Mouse (Mus musculus): ENCODE results near the gene Evc2.

Gene Evc2

DNA sequence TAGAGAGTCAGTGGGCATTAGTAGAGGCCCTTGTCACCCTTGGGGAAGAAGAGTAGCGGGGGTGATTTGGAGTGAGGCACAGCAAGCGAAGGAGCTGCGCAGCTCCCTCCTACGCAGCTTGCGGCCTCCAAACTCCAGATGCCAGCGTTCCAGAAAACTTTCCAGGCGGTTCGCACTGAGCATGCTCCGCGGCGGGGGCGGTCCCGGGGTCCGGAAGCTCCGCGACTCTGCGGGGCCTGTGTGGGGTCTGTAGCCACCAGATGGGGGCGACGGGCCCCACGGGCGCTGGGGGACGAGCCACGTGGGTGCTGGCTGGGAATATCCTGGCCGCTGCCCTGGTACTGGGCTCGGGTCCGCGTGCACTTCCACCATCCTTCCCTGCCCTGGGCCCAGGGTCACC lies at the start of gene Evc2:
Gene Evc2, plus strand, starts transcription at position 212 of the 400 bp plus-strand sequence.
- peak; percentile 84 to 92 for DNase-seq (ENCODE audit: inconsistent age in 2 of 2, low spot score in 1 of 2)

DNA sequence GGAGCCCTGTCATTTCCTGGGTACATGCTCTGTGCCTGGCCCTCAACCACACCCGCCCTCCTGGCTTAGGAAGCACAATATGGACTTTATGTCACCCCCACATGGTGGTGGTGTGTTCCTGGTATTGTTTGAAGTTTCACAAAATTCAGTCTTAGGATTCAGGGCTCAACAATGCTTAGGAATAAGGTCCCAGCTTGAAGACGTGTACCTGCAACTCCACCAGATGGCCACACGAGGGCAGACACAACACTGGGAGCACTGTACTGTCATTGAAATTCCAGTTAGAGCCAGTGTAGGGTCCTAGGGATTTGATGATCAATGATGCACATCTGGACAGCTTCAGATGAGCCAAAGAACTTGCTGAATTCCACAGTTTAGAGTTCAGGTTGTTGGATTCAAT lies 49.1 kb upstream of the Evc2 start:
- DNase-seq (ENCODE audit: inconsistent age in 2 of 2, low spot score in 1 of 2), result peak in 1 of 2 experiments; percentile 71

DNA sequence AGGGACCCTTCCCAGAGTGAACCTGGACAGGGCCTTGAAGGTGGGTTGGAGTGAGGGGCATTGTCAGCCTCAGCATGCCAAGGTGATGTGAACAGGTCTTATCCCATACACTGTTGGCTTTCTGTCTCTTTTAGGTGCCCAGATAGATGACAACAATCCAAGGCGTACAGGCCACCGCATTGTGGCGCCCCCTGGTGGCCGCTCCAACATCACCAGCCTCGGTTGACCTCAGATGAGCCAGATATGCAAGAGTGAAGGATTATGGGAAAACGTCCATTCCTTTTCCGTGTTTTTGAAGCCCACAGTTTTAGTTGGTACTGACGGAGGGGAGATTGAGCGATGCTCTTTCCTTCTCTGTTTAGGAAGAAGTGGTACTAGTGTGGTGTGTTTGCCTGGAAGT lies 47.3 kb upstream of the Evc2 start:
- DNase-seq (ENCODE audit: inconsistent age in 2 of 2, low spot score in 1 of 2), result peak in 1 of 2 experiments; percentile 35

DNA sequence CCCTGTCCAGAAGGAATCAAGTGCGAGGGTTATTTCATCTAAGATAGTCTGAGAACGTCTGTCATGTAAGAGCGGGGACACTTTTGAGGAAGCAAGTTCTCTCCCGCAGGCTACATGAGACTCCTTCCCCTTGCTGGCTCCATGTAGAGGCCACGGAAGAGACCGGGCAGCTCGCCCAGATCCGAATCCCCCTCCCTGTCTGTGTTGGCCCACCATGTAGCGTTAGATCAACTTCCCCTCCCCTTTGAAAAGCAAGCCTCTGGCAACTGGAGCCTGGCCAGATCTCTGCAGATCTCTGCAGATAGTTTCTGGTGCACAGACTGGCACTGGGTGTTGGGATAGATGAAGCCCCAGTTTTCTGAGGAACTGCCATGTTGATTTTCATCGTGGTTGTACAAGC lies 41.6 kb upstream of the Evc2 start:
- DNase-seq (ENCODE audit: inconsistent age in 2 of 2, low spot score in 1 of 2), result no peak

DNA sequence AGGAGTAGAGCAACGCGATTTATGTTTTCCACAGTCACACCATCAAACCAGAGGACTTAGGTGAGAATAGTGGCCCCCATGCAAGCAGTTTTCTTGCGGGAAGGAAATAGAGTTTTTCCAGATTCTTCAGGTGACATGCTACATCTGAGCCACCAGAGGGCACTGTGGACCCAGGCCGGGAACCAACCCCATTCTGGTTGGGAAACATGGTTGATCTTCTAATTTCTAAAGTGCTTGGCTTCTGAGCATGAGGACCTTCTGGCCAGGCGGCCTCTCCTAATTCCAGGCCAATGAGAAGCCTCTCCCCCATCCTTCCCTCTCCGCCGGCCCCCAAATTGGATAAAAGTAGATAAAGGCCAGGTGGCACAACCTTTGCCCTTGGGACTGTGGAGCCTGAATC lies 39.9 kb upstream of the Evc2 start:
- peak; percentile 21 to 70 for DNase-seq (ENCODE audit: inconsistent age in 2 of 2, low spot score in 1 of 2)

DNA sequence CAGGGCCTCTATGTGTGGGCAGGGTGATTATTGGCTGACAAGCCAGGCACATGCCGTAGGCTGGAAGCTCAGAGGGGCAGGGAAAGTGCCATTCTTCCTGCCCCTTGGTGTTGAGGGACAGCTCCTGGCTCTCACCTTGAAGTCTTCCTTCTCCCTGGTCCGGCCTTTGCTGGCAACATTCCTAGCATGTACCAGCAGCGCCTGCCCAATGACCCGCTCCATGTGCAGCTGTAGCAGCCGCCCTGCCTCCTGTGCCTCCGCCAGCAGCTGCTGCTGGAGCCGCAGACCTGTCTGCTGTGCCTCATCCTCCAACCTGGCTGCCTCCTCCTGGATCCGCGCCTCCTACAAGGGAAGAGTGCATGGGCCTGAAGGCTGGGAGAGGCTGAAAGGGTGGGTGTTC lies 28.3 kb upstream of the Evc2 start:
- DNase-seq (ENCODE audit: inconsistent age in 2 of 2, low spot score in 1 of 2), result no peak

DNA sequence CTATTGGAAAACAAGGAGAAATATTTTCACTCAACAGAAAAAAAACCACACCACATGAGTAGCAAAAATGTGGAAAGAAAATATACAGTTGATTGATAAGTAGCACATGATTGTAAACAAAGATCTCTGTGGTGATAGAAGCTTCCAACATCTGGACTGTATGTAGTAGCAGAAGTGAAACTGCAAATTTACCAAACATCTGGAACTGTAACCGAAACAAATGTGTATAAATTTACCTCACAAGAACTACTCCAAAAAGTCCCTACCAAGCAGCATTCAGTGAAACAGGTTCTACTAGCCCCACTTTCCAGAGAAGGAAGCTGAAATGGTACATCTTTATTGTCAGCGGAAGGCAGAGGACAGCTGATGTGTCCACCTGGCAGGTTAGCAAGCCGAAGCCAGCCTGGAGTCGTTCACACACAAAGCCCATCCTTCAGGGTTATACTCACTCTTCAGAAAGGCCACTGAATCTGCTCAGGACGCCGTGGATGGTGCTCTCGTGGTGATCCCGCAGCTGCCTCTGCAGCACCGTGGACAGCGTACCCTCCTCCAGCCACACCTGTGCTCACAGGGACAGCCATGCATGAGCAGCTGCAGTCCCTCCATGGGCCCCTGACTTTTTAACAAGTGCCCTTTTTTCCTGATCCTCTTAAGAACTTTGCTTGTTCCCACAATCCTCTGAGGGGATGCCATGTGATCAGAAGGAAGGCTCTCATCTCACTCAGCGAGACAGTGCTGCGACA lies 25.1 kb upstream of the Evc2 start:
- DNase-seq (ENCODE audit: inconsistent age in 2 of 2, low spot score in 1 of 2), result no peak

DNA sequence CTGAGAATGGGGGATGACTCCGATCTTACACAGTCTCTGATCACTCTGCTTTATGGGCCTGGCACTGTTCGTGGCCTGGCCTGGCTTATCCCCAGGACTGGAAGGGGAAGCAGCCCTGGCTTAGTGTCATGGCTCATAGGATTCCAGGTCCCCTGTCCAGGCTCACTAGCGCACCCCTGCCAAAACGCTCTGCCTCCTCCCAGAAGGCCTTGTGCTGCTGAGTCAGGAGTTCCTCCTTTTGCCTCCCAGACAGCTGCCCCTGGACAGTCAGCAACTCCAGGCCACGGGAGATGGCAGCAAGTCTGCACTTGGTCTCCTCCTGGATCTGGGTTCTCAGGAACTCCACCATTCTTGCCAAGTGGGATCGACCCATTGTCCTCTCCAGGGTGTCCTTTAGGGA lies 19.6 kb upstream of the Evc2 start:
- no peak for DNase-seq (ENCODE audit: inconsistent age in 2 of 2, low spot score in 1 of 2)

DNA sequence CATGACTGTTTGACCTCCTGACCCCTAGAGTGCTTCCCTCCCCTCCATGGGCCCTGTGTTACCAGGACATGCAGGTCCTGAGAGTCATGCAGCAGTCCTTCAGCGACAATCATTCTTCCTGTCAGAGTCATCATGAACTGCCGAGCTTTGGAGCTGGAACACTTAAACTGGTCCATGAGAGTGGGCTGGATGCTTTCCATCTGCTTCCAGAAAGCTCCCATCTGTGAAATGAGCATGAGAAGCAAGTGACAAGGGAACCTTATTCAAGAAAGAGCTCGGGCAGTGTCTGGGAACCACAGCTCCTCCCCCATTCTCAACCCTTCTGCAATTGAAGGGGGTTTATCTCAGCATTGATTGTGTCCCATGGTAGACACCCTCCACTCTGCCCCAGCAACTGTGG lies 18.1 kb upstream of the Evc2 start:
- no peak for DNase-seq (ENCODE audit: inconsistent age in 2 of 2, low spot score in 1 of 2)

DNA sequence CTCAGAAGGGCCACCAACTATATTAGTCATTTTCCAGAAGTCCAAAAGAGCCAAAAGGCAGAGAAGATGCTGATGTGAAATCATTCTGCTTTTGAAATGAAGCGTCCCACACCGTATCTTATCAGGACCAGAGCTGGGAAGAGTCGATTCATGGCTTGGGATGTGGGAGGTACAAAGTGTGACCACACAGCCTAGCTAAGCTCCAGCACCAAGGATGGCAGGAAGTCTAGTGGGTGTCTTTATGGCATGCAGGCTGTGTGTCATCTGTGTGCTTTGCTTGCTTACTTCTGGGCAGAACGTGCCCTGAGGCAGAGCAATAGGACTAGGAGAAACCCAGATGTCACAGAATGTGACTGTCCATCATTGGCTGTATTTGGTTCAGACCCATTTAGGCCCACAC lies 17.5 kb upstream of the Evc2 start:
- DNase-seq (ENCODE audit: inconsistent age in 2 of 2, low spot score in 1 of 2), result no peak

DNA sequence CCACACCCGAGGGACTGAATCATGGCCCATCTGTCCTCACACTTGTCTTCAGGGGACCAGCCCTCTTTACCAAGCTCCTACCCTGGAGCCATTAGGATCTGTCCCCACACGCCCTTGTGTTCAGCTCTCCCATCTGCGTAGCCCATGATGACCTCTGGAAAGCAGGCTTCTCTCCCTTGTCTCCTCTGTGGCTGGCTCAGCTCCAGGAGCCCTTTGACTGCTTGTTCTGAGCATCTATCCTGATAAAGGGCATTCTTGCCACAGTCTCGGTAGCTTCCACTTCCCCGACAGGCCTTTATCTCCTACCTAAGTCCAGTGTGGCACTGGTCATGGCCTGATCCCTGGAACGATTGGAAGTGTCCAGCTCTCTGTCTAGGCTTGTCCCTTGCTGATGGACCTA lies 11.6 kb upstream of the Evc2 start:
- no peak for DNase-seq (ENCODE audit: inconsistent age in 2 of 2, low spot score in 1 of 2)

DNA sequence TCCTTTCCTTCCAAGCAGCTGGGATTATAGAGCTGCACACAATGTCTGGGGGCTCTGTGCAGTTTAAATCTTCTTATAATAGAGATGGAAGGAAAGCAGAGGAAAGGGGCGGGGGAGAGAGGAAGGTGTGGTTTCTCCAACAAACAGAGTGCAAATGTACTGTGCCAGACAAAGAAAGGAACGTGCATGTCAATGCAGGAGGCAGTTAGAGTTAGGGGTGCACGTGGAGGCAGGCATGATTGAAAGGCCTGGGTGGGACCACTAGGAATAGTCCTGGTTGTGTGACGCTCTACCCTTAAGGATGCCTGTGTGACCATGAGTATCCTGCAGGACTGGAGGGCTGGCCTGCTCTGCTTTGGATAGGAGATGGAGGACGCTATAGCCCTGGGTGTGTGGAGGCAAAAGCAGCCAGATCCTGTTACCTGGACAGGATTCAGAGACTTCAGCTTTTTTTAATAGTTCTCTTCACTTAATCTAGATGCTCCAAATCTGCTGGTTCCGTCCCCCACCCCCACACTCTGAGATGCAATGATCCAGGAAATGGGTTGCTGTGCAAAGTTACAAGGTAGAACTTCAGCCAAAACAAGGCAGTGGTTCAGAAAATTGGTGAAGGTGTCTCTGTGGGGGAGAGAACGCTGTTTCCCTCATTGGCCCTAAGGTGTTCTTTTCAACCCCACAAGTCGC lies 7.7 kb upstream of the Evc2 start:
- no peak for DNase-seq (ENCODE audit: inconsistent age in 2 of 2, low spot score in 1 of 2)

DNA sequence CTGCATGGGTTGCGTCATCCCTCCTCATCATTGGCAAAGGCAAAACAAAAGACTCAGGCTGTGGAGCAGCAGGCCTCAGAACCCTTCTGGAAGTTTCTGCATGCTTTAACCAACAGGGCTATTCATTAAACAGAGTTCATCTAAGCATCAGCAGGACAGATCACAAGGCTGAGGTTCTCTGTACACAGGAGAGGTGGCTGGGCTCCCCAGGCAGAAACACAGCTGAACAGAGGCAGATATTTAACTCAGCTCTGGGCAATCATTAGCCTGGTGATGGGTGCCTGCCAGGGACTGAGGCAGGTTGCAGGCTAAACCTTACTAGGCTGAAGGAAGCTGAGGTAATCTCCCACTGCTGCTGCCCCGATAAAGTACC lies 7.2 kb upstream of the Evc2 start:
- no peak for DNase-seq (ENCODE audit: inconsistent age in 2 of 2, low spot score in 1 of 2)

DNA sequence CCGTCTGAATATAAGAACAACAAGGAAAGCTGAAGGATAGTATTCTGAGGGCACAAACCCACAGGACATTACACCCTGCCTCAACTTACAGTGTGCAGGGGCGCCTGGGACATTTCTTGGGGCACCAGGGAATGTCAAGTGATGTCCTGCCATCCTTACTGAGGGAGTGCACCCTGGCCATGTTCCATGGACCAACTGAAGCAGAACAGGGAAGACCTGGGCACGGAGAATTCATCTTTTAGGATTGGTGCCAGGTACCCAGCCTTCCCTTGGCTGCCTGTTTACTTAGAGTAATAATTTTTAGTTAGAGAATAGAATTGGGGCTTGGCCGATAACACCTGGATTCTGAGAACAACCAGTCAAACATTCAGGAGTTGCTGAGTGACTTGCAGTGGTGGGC lies 6.2 kb upstream of the Evc2 start:
- no peak for DNase-seq (ENCODE audit: inconsistent age in 2 of 2, low spot score in 1 of 2)

DNA sequence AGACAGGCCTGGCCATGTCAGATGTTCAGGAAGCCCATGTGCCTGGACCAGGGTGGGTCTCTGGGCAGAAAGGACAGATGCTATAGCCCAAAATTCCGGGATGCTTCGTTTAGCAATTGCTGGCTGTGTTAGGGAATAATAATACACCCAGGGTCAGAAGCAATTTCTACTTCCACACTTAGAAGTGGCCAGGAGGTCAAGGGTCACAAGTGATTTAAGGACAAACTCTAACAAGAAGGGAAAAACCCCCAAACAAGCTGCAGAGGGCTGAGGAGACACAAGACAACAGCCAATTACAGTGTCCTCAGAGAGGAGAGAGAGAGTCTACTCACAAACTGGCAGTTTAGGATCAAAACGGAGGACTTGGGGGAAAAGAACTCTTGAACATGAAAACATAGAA lies 3.2 kb upstream of the Evc2 start:
- DNase-seq (ENCODE audit: inconsistent age in 2 of 2, low spot score in 1 of 2), result no peak

DNA sequence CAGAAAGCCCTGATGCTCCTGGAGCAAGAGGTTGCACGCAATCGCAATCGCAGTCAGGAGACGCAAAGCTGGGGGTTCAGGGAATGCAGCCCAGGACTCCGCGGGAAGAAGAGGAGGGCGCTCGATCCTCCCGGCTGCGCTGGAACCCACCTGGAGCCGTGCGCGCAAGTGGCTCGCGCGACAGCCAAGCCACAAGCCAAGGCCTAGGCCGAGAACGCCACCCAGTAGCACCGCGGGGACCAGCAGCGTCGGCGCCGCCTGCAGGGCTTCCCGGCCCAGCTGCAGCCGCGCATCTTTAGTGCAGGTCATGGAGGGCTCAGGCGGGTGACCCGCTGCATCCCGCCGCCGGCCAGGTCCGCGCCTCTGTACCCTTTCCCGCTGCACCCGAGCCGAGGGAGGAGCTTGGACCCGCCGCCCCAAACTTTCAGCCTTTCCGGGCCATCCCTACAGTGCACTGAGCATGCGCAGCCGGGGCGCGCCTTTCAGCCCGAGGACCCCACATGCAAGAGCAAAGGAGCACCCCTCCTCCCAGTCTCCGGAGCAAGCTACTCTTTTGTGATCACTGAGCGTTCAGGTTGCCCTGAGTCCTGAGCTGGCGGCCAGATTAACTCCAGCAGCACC lies 1.7 kb upstream of the Evc2 start, which contains the start of gene Evc:
Gene Evc, minus strand, starts transcription at position 410 of the 621 bp plus-strand sequence.
- DNase-seq (ENCODE audit: inconsistent age in 2 of 2, low spot score in 1 of 2), result peak; percentile 79 to 91

DNA sequence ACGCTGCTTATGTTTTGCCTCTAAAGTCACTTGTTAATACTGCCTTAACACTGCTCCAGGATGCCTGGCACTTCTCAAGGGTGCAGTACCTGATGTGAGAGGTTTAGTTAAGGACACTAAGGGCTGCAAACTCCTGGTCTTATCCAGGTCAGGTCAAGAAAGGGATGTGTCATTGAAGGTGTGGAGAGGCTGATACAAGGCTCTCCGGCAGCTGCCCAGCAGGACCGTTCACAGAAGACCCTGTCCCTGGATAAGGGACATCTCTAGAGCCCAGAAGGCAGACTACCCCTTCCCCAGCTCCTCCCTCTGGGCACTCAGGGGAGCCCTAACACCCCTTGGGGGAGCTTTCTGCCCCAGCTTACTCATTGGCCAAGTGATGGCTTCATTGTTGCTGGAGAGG lies 603 bp upstream of the Evc2 start:
- DNase-seq (ENCODE audit: inconsistent age in 2 of 2, low spot score in 1 of 2), result peak in 1 of 2 experiments; percentile 52

DNA sequence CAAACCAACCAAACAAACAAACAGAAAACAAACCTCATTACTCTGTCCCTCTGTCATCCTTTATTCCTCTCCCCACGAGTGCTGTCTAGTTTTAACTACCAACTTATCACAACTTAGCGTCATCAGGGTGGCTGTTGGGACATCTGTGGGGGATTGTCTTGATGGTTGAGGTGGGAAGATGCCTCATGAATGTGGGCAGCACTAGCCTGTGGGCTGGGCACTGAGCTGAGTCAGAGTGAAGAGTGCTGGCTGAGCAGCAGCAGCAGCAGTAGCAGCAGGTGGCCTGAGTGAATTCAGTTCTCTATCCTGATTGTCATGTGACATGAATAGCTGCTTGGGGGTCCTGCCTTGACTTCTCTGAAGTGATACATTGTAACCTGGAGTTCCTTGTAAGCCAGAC lies 5.7 kb downstream of the Evc2 start:
- no peak for DNase-seq (ENCODE audit: inconsistent age in 2 of 2, low spot score in 1 of 2)

DNA sequence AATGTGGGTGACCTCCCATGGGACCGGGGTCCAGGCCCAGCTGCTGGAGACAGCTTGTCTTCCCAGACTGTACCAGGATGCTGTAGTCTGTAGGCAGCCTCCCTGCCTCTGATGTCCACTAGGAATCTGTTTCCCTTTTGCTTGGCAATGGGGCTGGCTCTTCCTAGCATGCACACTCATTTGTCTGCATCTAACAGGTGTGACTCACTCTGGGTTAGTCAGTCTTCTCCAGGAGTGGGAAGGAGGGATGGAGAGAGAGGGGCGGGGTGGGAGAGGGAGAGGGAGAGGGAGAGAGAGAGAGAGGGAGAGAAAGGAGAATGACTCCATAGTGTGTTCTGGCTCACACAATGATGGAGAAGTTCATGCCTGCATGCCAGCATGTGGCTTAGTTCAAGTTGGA lies 13.5 kb downstream of the Evc2 start:
- DNase-seq (ENCODE audit: inconsistent age in 2 of 2, low spot score in 1 of 2), result no peak

DNA sequence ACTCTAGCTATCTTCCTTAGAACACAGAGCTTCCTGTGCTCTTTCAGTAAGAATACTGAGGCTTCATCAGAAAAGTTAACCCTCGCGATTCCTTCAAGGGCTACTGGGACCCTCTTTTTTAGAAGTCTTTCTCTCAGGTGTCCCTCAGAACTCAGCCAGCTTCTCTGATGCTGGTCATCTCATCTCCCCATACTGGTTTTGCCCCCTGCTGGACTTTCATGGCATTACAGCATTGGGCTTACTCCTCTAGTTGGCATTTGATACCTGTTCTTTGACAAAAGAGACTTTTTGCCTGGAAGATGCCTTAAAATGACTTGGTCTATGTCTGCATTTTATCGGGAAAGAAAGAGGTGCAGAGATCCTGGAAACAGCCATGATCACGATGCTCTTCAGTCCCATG lies 16.1 kb downstream of the Evc2 start:
- DNase-seq (ENCODE audit: inconsistent age in 2 of 2, low spot score in 1 of 2), result peak; percentile 41 to 84

DNA sequence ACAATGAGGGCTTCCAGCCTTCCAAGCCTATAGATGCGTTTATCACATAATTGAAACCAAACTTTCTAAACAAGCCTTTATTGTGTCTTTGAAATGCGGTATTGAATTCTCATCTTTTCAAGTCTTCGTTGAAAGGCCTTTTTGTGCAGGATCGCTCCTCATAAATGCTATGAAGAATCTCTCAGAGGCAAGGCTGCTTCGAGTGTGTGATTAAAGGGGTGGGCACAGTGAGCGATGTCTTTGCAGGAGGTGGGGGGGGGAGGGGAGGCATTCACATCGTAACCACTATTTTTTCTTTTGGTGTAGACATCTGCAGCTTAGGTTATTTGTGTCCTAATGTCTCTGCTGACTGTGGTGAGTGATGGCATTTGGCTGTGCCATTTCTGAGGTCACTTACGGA lies 17.7 kb downstream of the Evc2 start:
- no peak for DNase-seq (ENCODE audit: inconsistent age in 2 of 2, low spot score in 1 of 2)

DNA sequence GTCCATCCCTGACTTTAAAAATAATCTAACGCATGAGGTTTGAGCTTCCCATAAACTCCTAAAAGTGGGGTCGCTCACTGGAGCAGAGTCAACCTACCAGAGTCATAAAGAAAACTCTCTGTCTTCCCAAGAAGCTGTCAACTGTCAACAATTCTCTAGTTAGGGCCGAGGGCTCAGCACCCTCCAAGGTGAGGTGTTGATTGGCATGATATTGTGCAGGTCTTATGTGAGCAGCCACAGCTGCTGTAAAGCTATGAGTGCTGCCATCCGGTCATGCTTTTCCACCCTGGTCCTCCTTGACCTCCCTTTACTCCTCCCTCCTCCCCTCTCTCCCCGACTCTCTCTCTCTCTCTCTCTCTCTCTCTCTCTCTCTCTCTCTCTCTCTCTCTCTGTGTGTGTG lies 24.3 kb downstream of the Evc2 start:
- no peak for DNase-seq (ENCODE audit: inconsistent age in 2 of 2, low spot score in 1 of 2)

All from adrenal gland, adult (tissue).